Mouse (Mus musculus): ENCODE measurements around the gene Ascc2.

GRCm38 (mm10) chr11:4680126-4680525 is 42.6 kb downstream of the Ascc2 start:
- TF ChIP-seq POLR2A (IDR thresholded peaks at IDR 0.05; ENCODE audit: insufficient read length, low read depth) (no peak), CEBPB (IDR thresholded peaks at IDR 0.05; ENCODE audit: insufficient read depth, poor library complexity, severe bottlenecking) (no peak), E2F4 (IDR thresholded peaks at IDR 0.05; ENCODE audit: insufficient read depth) (no peak), MYOG (IDR thresholded peaks at IDR 0.05; ENCODE audit: control insufficient read depth in 1 of 3, insufficient read depth in 1 of 3, insufficient read length in 2 of 3, low read depth in 2 of 3) (no peak), USF1 (IDR thresholded peaks at IDR 0.05; ENCODE audit: low read depth) (no peak), MAX (IDR thresholded peaks at IDR 0.05; ENCODE audit: low read depth) (no peak), TCF12 (IDR thresholded peaks at IDR 0.05; ENCODE audit: insufficient read depth, poor library complexity, severe bottlenecking) (no peak), MYOD1 (IDR thresholded peaks at IDR 0.05; ENCODE audit: control insufficient read depth in 1 of 3, insufficient read length in 2 of 3, low read depth in 2 of 3) (no peak), POLR2AphosphoS2 (IDR thresholded peaks at IDR 0.05; ENCODE audit: insufficient read length, low read depth) (no peak), REST (IDR thresholded peaks at IDR 0.05; ENCODE audit: insufficient read depth, insufficient read length) (no peak), TCF3 (IDR thresholded peaks at IDR 0.05; ENCODE audit: insufficient read length, low read depth) (no peak)
